Comparison of ENCODE assay signal across 19 mouse cellular contexts in genomic region chr9:112225046-112225445, GRCm38 (mm10). TPM values are rescaled to one million over a fixed set of nuclear protein-coding genes. Genes with fewer than 3 reads are reported as not detected.
DNase-seq lines count a peak whose midpoint lies in the region; ATAC-seq lines count a peak whose summit lies in the region.
"Had no signal": no experiment of that assay in that cellular context is flagged by ENCODE, and none has a peak within 500 bp of the region (broad histone marks: within the 10 kb centered on the region; RNA-seq: fewer than 3 reads in every experiment).

No protein-coding gene starts in this region.

- H3K36me3 ChIP-seq in heart, embryonic 16.5 days (ENCODE audit: control insufficient read depth, insufficient read depth): no peaks in the 10 kb centered on the region
- H3K36me3 ChIP-seq in neural tube, embryonic 15.5 days: no peaks in the 10 kb centered on the region; the same call in 1 of the 2 replicates
- H3K36me3 ChIP-seq: heart, embryonic 15.5 days; limb, embryonic 10.5 days had no signal

- no peak overlapping the region for H3K4me2 ChIP-seq in heart, embryonic 16.5 days (ENCODE audit: low read depth, low read length)
- no peak overlapping the region for H3K4me2 ChIP-seq in neural tube, embryonic 15.5 days
- H3K4me2 ChIP-seq: heart, embryonic 15.5 days; midbrain, embryonic 11.5 days had no signal

- H3K4me1 ChIP-seq in heart, embryonic 16.5 days (ENCODE audit: control insufficient read depth, insufficient read depth, low read length): peaks cover 10% of the 10 kb centered on the region; the same call in 1 of the 2 replicates
- no peaks in the 10 kb centered on the region; the same call in 1 of the 2 replicates for H3K4me1 ChIP-seq in neural tube, embryonic 15.5 days
- H3K4me1 ChIP-seq: limb, embryonic 10.5 days had no signal

- H3K4me3 ChIP-seq in heart, embryonic 16.5 days (ENCODE audit: low read length): no peak overlapping the region
- H3K4me3 ChIP-seq in neural tube, embryonic 15.5 days (replicated peaks): no peak overlapping the region
- H3K4me3 ChIP-seq: erythroblast, embryonic 14.5 days; heart, embryonic 15.5 days; limb, embryonic 10.5 days; myocyte had no signal

- DNase-seq in heart, postnatal 25 days (ENCODE audit: low spot score): no peak
- DNase-seq in 416B (ENCODE audit: low read depth): peak; percentile 93
- no peak for DNase-seq in kidney, postnatal 36 days
- DNase-seq in layer of hippocampus, adult 11-12 months (ENCODE audit: low spot score): no peak
- DNase-seq: cerebellum, adult 8-10 months; forebrain, postnatal 0 days; gastrocnemius, postnatal 36 days; right cerebral cortex, postnatal 25 days had no signal

- H3K9ac ChIP-seq in heart, embryonic 16.5 days (ENCODE audit: low read length): no peak overlapping the region
- no peak overlapping the region for H3K9ac ChIP-seq in neural tube, embryonic 15.5 days (replicated peaks)
- H3K9ac ChIP-seq: forebrain, postnatal 0 days; heart, embryonic 15.5 days had no signal

- peak; percentile 66; the same call in 1 of the 2 replicates for ATAC-seq in heart, embryonic 16.5 days (replicated peaks; ENCODE audit: extremely low read depth, insufficient read depth, low FRiP score)
- ATAC-seq in common myeloid progenitor, adult 5-6 weeks (replicated peaks; ENCODE audit: low read depth, poor library complexity, severe bottlenecking): peak; percentile 92
- ATAC-seq in megakaryocyte progenitor cell, adult 5-6 weeks (replicated peaks; ENCODE audit: poor library complexity): peak; percentile 78
- ATAC-seq in neural tube, embryonic 15.5 days (ENCODE audit: low FRiP score): no peak
- ATAC-seq: forebrain, postnatal 0 days; hindbrain, embryonic 16.5 days had no signal

- intact Hi-C loops in heart, postnatal 25 days (cut with DNase I): no loop called here

- H3K27me3 ChIP-seq in heart, embryonic 16.5 days (ENCODE audit: control insufficient read depth, insufficient read depth, low read length): no peaks in the 10 kb centered on the region
- no peaks in the 10 kb centered on the region for H3K27me3 ChIP-seq in neural tube, embryonic 15.5 days (replicated peaks)
- H3K27me3 ChIP-seq: heart, embryonic 15.5 days had no signal

- no peaks in the 10 kb centered on the region for H3K9me3 ChIP-seq in heart, embryonic 16.5 days (replicated peaks; ENCODE audit: control insufficient read depth, low read length)
- no peaks in the 10 kb centered on the region for H3K9me3 ChIP-seq in neural tube, embryonic 15.5 days (replicated peaks)
- H3K9me3 ChIP-seq: heart, embryonic 15.5 days; limb, embryonic 10.5 days had no signal

- H3K27ac ChIP-seq in heart, embryonic 16.5 days (ENCODE audit: low read length): no peak overlapping the region
- H3K27ac ChIP-seq in neural tube, embryonic 15.5 days (replicated peaks): no peak overlapping the region
- H3K27ac ChIP-seq: heart, embryonic 15.5 days; kidney, postnatal 0 days; limb, embryonic 10.5 days had no signal

- 55% methylated on average over 2 of the region's 2 CpGs for WGBS in heart, embryonic 16.5 days
- WGBS in neural tube, embryonic 15.5 days: 72% methylated on average over 2 of the region's 2 CpGs

RNA-seq across cellular contexts. Expression of gene Arpp21, which starts 10.7 kb away (rescaled TPM):
- 10.7 and 32.2 TPM in 2 replicates for polyA plus RNA-seq in heart, embryonic 16.5 days (2015; fragmentation: Nextera tagmentation; extraction: Ambion mirVana)
- total RNA-seq in heart, postnatal 25 days (2021): 1 to 10 TPM; 1.6 to 2.1 TPM
- total RNA-seq in common myeloid progenitor, adult 5-6 weeks (2017): 3.5 and 3.7 TPM in 2 replicates
- total RNA-seq in megakaryocyte progenitor cell, adult 5-6 weeks (2015): 0.10 and 0.79 TPM in 2 replicates
- 0.46 and 1.4 TPM in 2 replicates for total RNA-seq in megakaryocyte progenitor cell, adult 5-6 weeks (2017)
- 50.8 and 68.1 TPM in 2 replicates for polyA plus RNA-seq in neural tube, embryonic 15.5 days (2015; fragmentation: Nextera tagmentation; extraction: Ambion mirVana)
